In the genomic region with DNA sequence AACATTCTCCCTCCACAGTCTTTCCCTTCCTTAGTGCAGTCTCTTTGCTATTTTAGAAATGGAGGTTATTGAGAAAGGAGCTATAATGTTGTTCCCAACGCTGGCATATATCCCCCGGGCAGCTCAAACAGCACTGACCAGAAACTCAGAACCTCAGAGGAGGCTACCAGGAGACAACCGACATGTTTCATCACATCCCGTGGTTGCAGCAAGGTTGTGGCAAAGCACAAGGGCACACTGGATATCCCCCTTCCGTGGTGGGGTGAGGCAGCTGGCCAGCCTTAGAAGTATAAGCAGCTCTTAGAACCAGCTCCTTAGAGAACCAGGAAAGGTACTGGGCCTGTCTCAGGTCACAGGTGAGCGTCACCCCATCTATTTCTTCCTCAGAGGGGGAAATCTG, we compare ENCODE assay signal across 17 mouse cellular contexts. TPM values are rescaled to one million over a fixed set of nuclear protein-coding genes. Genes with fewer than 3 reads are reported as not detected.
DNase-seq lines count a peak whose midpoint lies in the region; ATAC-seq lines count a peak whose summit lies in the region.
"Had no signal": no experiment of that assay in that cellular context is flagged by ENCODE, and none has a peak within 500 bp of the region (broad histone marks: within the 10 kb centered on the region; RNA-seq: fewer than 3 reads in every experiment).

No protein-coding gene starts in this region.

- H3K27ac ChIP-seq in liver, embryonic 11.5 days (ENCODE audit: low read depth, low read length): no peak overlapping the region
- no peak overlapping the region for H3K27ac ChIP-seq in liver, embryonic 13.5 days
- H3K27ac ChIP-seq: embryonic facial prominence, embryonic 10.5 days; hindbrain, embryonic 15.5 days; limb, embryonic 15.5 days; neural tube, embryonic 12.5 days; stomach, embryonic 15.5 days had no signal

- H3K36me3 ChIP-seq in liver, embryonic 11.5 days (ENCODE audit: control insufficient read depth, insufficient read depth, low read length): no peaks in the 10 kb centered on the region
- H3K36me3 ChIP-seq in liver, embryonic 13.5 days: no peaks in the 10 kb centered on the region
- H3K36me3 ChIP-seq: embryonic facial prominence, embryonic 10.5 days; hindbrain, embryonic 15.5 days; limb, embryonic 15.5 days; neural tube, embryonic 12.5 days; stomach, embryonic 15.5 days had no signal

- H3K4me3 ChIP-seq in liver, embryonic 11.5 days (ENCODE audit: low read depth, low read length): no peak overlapping the region
- H3K4me3 ChIP-seq in liver, embryonic 13.5 days (replicated peaks): no peak overlapping the region
- H3K4me3 ChIP-seq: embryonic facial prominence, embryonic 10.5 days; hindbrain, embryonic 15.5 days; limb, embryonic 15.5 days; neural tube, embryonic 12.5 days; stomach, embryonic 15.5 days had no signal

- H3K9ac ChIP-seq in liver, embryonic 11.5 days (ENCODE audit: low read depth, low read length): 0 out of 2 replicates have a peak overlapping the region, but pooled peaks have one; percentile 41
- H3K9ac ChIP-seq in liver, embryonic 13.5 days: no peak overlapping the region
- H3K9ac ChIP-seq: hindbrain, embryonic 15.5 days; limb, embryonic 15.5 days; neural tube, embryonic 12.5 days; stomach, embryonic 15.5 days had no signal

- peaks cover 16% of the 10 kb centered on the region for H3K4me1 ChIP-seq in liver, embryonic 11.5 days (replicated peaks; ENCODE audit: control insufficient read depth, insufficient read depth, low read length)
- peaks cover 21% of the 10 kb centered on the region for H3K4me1 ChIP-seq in liver, embryonic 13.5 days (replicated peaks)
- H3K4me1 ChIP-seq: hindbrain, embryonic 15.5 days; neural tube, embryonic 12.5 days; stomach, embryonic 15.5 days had no signal

- DNase-seq in liver, embryonic 11.5 days (ENCODE audit: low spot score): no peak
- DNase-seq in liver: no peak
- no peak for DNase-seq in liver, embryonic 13.5 days
- no peak for DNase-seq in MN1 (ENCODE audit: low spot score)
- DNase-seq in thymus, postnatal 36 days: no peak
- DNase-seq: cerebellum, postnatal 25 days; heart, adult 18-20 months had no signal

- no peak overlapping the region for H3K4me2 ChIP-seq in liver, embryonic 11.5 days
- 0 out of 2 replicates have a peak overlapping the region, but pooled peaks have one; percentile 6 for H3K4me2 ChIP-seq in liver, embryonic 13.5 days
- H3K4me2 ChIP-seq: hindbrain, embryonic 15.5 days; limb, embryonic 15.5 days; neural tube, embryonic 12.5 days; stomach, embryonic 15.5 days had no signal

- ATAC-seq in liver, embryonic 11.5 days (replicated peaks; ENCODE audit: low FRiP score): no peak
- peak; percentile 52 for ATAC-seq in common myeloid progenitor, adult 5-6 weeks (replicated peaks; ENCODE audit: low read depth, poor library complexity, severe bottlenecking)
- ATAC-seq in liver, embryonic 13.5 days (ENCODE audit: low read depth): peak; percentile 46
- ATAC-seq in megakaryocyte-erythroid progenitor cell, adult 5-6 weeks (replicated peaks; ENCODE audit: low FRiP score, low TSS enrichment, poor library complexity, severe bottlenecking): peak; percentile 49; the same call in 1 of the 2 replicates
- ATAC-seq: forebrain, embryonic 16.5 days; intestine, postnatal 0 days had no signal

- no peaks in the 10 kb centered on the region for H3K27me3 ChIP-seq in liver, embryonic 11.5 days (replicated peaks; ENCODE audit: control insufficient read depth, insufficient read depth, low read length)
- H3K27me3 ChIP-seq in liver, embryonic 13.5 days: no peaks in the 10 kb centered on the region
- H3K27me3 ChIP-seq: hindbrain, embryonic 15.5 days; limb, embryonic 15.5 days; neural tube, embryonic 12.5 days; stomach, embryonic 15.5 days had no signal

- WGBS in liver, embryonic 11.5 days: 68% methylated on average over 6 of the region's 6 CpGs
- WGBS in liver, embryonic 13.5 days (ENCODE audit: insufficient replicate concordance): 46% methylated on average over 6 of the region's 6 CpGs

- no peaks in the 10 kb centered on the region for H3K9me3 ChIP-seq in liver, embryonic 11.5 days (ENCODE audit: control insufficient read depth, low read length)
- no peaks in the 10 kb centered on the region for H3K9me3 ChIP-seq in liver, embryonic 13.5 days (replicated peaks)
- H3K9me3 ChIP-seq: embryonic facial prominence, embryonic 10.5 days; hindbrain, embryonic 15.5 days; limb, embryonic 15.5 days; neural tube, embryonic 12.5 days; stomach, embryonic 15.5 days had no signal

RNA-seq across cellular contexts. Expression of gene Klhl5, which starts 5.7 kb away (rescaled TPM):
- 10.0 and 10.7 TPM in 2 replicates for polyA plus RNA-seq in liver, embryonic 11.5 days (2014; fragmentation: Nextera tagmentation; extraction: Ambion mirVana)
- total RNA-seq in common myeloid progenitor, adult 5-6 weeks (2017): 39.5 and 51.5 TPM in 2 replicates
- 3.9 and 4.4 TPM in 2 replicates for polyA plus RNA-seq in liver, embryonic 13.5 days (2015; fragmentation: Nextera tagmentation; extraction: Ambion mirVana)
- 16.9 and 18.0 TPM in 2 replicates for total RNA-seq in megakaryocyte-erythroid progenitor cell, adult 5-6 weeks (2014; fragmentation: Nextera tagmentation)
- total RNA-seq in megakaryocyte-erythroid progenitor cell, adult 5-6 weeks (2017): 11.9 and 25.2 TPM in 2 replicates

RNA-seq across cellular contexts. Expression of gene Tmem156, which starts 9.7 kb away (rescaled TPM):
- polyA plus RNA-seq in liver, embryonic 11.5 days (2014; fragmentation: Nextera tagmentation; extraction: Ambion mirVana): 0.42 and 0.55 TPM in 2 replicates
- 9.6 and 13.0 TPM in 2 replicates for total RNA-seq in common myeloid progenitor, adult 5-6 weeks (2017)
- polyA plus RNA-seq in liver, embryonic 13.5 days (2015; fragmentation: Nextera tagmentation; extraction: Ambion mirVana): 0.44 and 0.55 TPM in 2 replicates
- total RNA-seq in megakaryocyte-erythroid progenitor cell, adult 5-6 weeks (2014; fragmentation: Nextera tagmentation): 1.5 and 3.1 TPM in 2 replicates
- 2.3 and 3.6 TPM in 2 replicates for total RNA-seq in megakaryocyte-erythroid progenitor cell, adult 5-6 weeks (2017)
- total RNA-seq: gastrocnemius, adult 18-20 months had no signal
- polyA plus RNA-seq: hindbrain, embryonic 15.5 days had no signal
